In the genomic region with DNA sequence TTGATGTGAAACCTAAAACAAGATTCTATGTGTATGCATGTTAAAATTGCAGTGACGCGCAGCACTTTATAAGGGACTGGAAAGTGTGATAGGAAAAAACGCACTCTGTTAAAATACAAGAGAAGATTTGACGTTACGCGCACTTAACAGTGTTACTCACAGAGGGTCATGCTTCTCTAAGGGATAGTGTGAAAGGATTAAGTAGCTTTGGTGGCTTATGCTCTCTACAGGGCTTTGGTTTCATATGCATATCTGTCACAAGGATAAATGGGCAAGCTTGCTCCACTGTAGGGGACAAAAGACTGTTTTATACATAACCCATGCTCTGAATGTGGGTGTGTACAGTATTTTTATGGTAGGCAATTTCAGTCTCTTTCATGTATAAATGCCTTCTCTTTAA, we compare ENCODE assay signal across 13 mouse cellular contexts.
DNase-seq lines count a peak whose midpoint lies in the region; ATAC-seq lines count a peak whose summit lies in the region.
"Had no signal": no experiment of that assay in that cellular context is flagged by ENCODE, and none has a peak within 500 bp of the region (broad histone marks: within the 10 kb centered on the region; RNA-seq: fewer than 3 reads in every experiment).

No protein-coding gene starts in this region.

- no peak overlapping the region for H3K9ac ChIP-seq in heart, embryonic 16.5 days (ENCODE audit: low read length)
- H3K9ac ChIP-seq in hindbrain, embryonic 16.5 days (ENCODE audit: low read depth, low read length) = no peak overlapping the region
- no peak overlapping the region for H3K9ac ChIP-seq in neural tube, embryonic 13.5 days
- H3K9ac ChIP-seq: embryonic facial prominence, embryonic 12.5 days; forebrain, embryonic 15.5 days had no signal

- H3K4me2 ChIP-seq in heart, embryonic 16.5 days (ENCODE audit: low read depth, low read length) = peak overlapping the region; percentile 36; the same call in 1 of the 2 replicates
- H3K4me2 ChIP-seq in hindbrain, embryonic 16.5 days (ENCODE audit: low read length) = peak overlapping the region; percentile 21
- peak overlapping the region; percentile 26; the same call in 1 of the 2 replicates for H3K4me2 ChIP-seq in neural tube, embryonic 13.5 days
- H3K4me2 ChIP-seq: embryonic facial prominence, embryonic 12.5 days; forebrain, embryonic 15.5 days had no signal

- no peaks in the 10 kb centered on the region for H3K27me3 ChIP-seq in heart, embryonic 16.5 days (ENCODE audit: control insufficient read depth, insufficient read depth, low read length)
- no peaks in the 10 kb centered on the region for H3K27me3 ChIP-seq in hindbrain, embryonic 16.5 days (replicated peaks; ENCODE audit: control insufficient read depth, insufficient read depth, low read length)
- H3K27me3 ChIP-seq in neural tube, embryonic 13.5 days = no peaks in the 10 kb centered on the region
- H3K27me3 ChIP-seq: embryonic facial prominence, embryonic 12.5 days; forebrain, embryonic 15.5 days had no signal

- H3K4me1 ChIP-seq in heart, embryonic 16.5 days (ENCODE audit: control insufficient read depth, insufficient read depth, low read length) = no peaks in the 10 kb centered on the region
- H3K4me1 ChIP-seq in hindbrain, embryonic 16.5 days (ENCODE audit: control insufficient read depth, insufficient read depth, low read depth, low read length) = no peaks in the 10 kb centered on the region
- H3K4me1 ChIP-seq in neural tube, embryonic 13.5 days (replicated peaks) = peaks cover 9% of the 10 kb centered on the region
- H3K4me1 ChIP-seq: embryonic facial prominence, embryonic 12.5 days had no signal

- no peak for DNase-seq in heart, adult 18-20 months
- peak; percentile 53 for DNase-seq in cerebellum, adult 9-10 months
- no peak for DNase-seq in kidney, adult 18-20 months
- DNase-seq in urinary bladder, postnatal 10 days (ENCODE audit: low spot score) = no peak
- DNase-seq: lung, postnatal 10 days; right cerebral cortex, postnatal 25 days had no signal

- no peak overlapping the region for H3K27ac ChIP-seq in heart, embryonic 16.5 days (ENCODE audit: low read length)
- H3K27ac ChIP-seq in hindbrain, embryonic 16.5 days (ENCODE audit: low read depth, low read length) = no peak overlapping the region
- peak overlapping the region; percentile 38; the same call in 1 of the 2 replicates for H3K27ac ChIP-seq in neural tube, embryonic 13.5 days (replicated peaks)
- H3K27ac ChIP-seq: embryonic facial prominence, embryonic 12.5 days; forebrain, embryonic 15.5 days; stomach, postnatal 0 days had no signal

- H3K4me3 ChIP-seq in heart, embryonic 16.5 days (ENCODE audit: low read length) = peak overlapping the region; percentile 20; the same call in 1 of the 2 replicates
- H3K4me3 ChIP-seq in hindbrain, embryonic 16.5 days (ENCODE audit: low read length) = no peak overlapping the region
- H3K4me3 ChIP-seq in neural tube, embryonic 13.5 days = no peak overlapping the region
- H3K4me3 ChIP-seq: embryonic facial prominence, embryonic 12.5 days; forebrain, embryonic 15.5 days had no signal

- no peaks in the 10 kb centered on the region for H3K9me3 ChIP-seq in heart, embryonic 16.5 days (replicated peaks; ENCODE audit: control insufficient read depth, low read length)
- no peaks in the 10 kb centered on the region for H3K9me3 ChIP-seq in hindbrain, embryonic 16.5 days (ENCODE audit: control insufficient read depth, low read length)
- H3K9me3 ChIP-seq in neural tube, embryonic 13.5 days = no peaks in the 10 kb centered on the region
- H3K9me3 ChIP-seq: embryonic facial prominence, embryonic 12.5 days; forebrain, embryonic 15.5 days; G1E had no signal

- WGBS in heart, embryonic 16.5 days = 72% methylated on average over 6 of the region's 6 CpGs
- WGBS in hindbrain, embryonic 16.5 days = 63% methylated on average over 6 of the region's 6 CpGs
- WGBS in neural tube, embryonic 13.5 days = 74% methylated on average over 6 of the region's 6 CpGs

- no peak for ATAC-seq in heart, embryonic 16.5 days (replicated peaks; ENCODE audit: extremely low read depth, insufficient read depth, low FRiP score)
- ATAC-seq in hindbrain, embryonic 16.5 days = peak; percentile 59; the same call in 1 of the 2 replicates
- peak; percentile 32; the same call in 1 of the 2 replicates for ATAC-seq in neural tube, embryonic 13.5 days (ENCODE audit: low read depth)
- ATAC-seq: forebrain, embryonic 15.5 days had no signal

- H3K36me3 ChIP-seq in heart, embryonic 16.5 days (ENCODE audit: control insufficient read depth, insufficient read depth) = no peaks in the 10 kb centered on the region
- no peaks in the 10 kb centered on the region for H3K36me3 ChIP-seq in hindbrain, embryonic 16.5 days (ENCODE audit: control insufficient read depth, insufficient read depth, low read length)
- no peaks in the 10 kb centered on the region for H3K36me3 ChIP-seq in neural tube, embryonic 13.5 days
- H3K36me3 ChIP-seq: embryonic facial prominence, embryonic 12.5 days; forebrain, embryonic 15.5 days; G1E had no signal
